Mouse (Mus musculus) adrenal gland, postnatal 4 days (tissue): ENCODE results near the gene Ccrl2. TPM values are rescaled to one million over a fixed set of nuclear protein-coding genes. Genes with fewer than 3 reads are reported as not detected.

Source experiments
- total RNA-seq, 2 experiments: library from RNA; stranded (reverse); gene quantifications; 2 replicates each; pipeline ENCODE4 v1.2.3; 2021

Ccrl2 gene
- total RNA-seq, 2 experiments from 2014 or later, result 4.3 to 4.8 TPM

Other genes with a start within 250 kb of the Ccrl2 start
- gene Prss44, start 243.5 kb downstream of the Ccrl2 start, total RNA-seq, result not detected
- not detected for gene Prss43, start 230.8 kb downstream of the Ccrl2 start, total RNA-seq
- not detected for gene Prss45, start 222.9 kb downstream of the Ccrl2 start, total RNA-seq
- not detected for gene Prss46, start 213.0 kb downstream of the Ccrl2 start, total RNA-seq
- under 1 TPM in 1 of 2 experiments, not detected in 1; 0.34 TPM for gene Prss50, start 199.6 kb downstream of the Ccrl2 start, total RNA-seq
- gene Als2cl, start 177.6 kb downstream of the Ccrl2 start, total RNA-seq, result 10 to 100 TPM; 22.0 to 22.5 TPM
- 1 to 10 TPM; 1.9 to 3.5 TPM for gene Tmie, start 177.4 kb downstream of the Ccrl2 start, total RNA-seq
- not detected for gene Fam240a, start 140.7 kb downstream of the Ccrl2 start, total RNA-seq
- gene Tdgf1, start 111.4 kb downstream of the Ccrl2 start, total RNA-seq, result under 1 TPM in 1 of 2 experiments, not detected in 1; 0.17 TPM
- 1 to 10 TPM; 3.8 to 3.9 TPM for gene Lrrc2, start 106.0 kb downstream of the Ccrl2 start, total RNA-seq
- 1 to 10 TPM; 2.1 to 7.6 TPM for gene Rtp3, start 66.9 kb downstream of the Ccrl2 start, total RNA-seq
- 10 to 100 TPM; 17.6 to 44.5 TPM for gene Ltf, start 38.2 kb downstream of the Ccrl2 start, total RNA-seq
- 10 to 100 TPM; 55.1 to 55.9 TPM for gene Lrrfip2, start 60.1 kb upstream of the Ccrl2 start, total RNA-seq
- 10 to 100 TPM; 49.0 to 49.7 TPM for gene Mlh1, start 214.3 kb upstream of the Ccrl2 start, total RNA-seq
- 10 to 100 TPM; 52.5 to 53.2 TPM for gene Epm2aip1, start 214.4 kb upstream of the Ccrl2 start, total RNA-seq